Mouse (Mus musculus) thymus, postnatal 14 days (tissue): ENCODE results near the gene Atp13a4.

Experiments used
- DNase-seq: peaks from one replicate; pipeline ENCODE4 v3.0.0; 2021

Atp13a4 gene

DNA sequence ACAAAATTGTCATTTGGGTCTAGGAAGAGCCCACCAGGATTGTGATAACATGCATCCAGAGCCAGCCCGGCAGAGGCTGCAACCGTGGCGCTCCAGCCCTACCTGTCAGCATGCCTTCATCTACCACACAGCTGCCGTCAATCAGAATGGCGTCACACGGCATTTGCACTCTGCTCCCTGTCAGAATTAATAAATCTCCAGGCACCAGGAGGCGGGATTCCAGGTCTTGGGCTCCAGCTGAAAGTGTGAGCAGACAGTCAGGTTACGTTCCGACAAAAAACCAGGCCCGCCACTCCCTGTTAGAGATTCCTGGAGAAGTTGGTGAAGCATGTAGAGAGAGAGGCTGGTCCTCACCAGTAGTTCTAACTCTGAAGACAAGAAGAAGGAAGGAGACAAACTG, 85.3 kb downstream of the Atp13a4 start:
- DNase-seq = no peak

DNA sequence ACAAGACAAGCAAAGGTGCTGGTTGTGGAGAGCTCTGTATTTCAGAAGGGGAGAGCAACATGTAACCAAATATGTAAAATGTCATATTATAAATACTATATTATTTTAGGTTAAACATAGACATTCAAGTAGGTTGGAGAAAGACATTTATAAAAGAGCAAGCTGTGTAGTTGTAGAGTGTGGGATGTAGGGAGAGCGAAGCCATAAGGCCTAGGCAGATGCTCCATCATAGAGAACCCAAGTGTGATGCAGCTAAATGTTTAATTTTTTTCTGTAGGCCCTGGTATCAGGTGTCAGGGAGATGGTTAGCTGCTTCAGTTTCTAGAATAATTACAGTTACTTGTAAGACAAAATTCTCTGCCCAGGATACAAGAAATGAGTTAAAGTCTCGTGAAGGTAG, 87.8 kb downstream of the Atp13a4 start:
- no peak for DNase-seq

DNA sequence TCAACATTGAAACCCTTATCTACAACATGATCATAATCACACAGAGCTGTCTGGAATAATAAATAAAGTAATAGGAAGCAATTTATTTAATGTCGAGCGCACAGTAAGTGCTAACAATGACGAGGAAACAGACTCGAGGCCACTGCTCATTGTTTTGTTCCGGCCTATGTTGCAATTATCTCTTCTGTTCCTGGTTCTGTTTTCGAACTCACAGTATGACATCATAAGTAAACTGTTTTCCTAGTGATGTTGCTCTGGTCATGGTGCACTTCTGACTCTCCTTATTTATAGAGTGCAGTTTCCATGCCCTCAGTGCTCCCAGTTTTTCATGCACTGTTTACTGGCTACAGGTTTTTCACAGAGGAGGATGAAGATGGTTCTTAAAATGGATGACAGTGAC, 91.4 kb downstream of the Atp13a4 start:
- DNase-seq = no peak

DNA sequence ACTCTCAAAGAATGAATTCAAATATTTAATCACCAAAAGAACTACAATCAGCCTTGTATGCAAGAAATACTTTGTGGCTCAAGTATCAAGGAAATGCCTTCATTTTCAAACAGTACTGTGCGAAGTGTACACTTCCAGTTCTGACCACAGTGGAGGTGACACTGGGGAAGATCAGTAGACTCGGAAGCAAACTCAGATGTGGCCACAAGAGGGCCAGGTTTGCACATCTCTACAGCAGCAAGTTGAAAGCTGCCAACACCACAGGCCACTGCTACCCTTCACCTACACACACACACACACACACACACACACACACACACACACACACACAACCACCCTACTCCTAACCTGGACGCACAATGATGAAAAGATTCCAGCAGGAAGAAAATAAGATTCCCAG, 93.0 kb downstream of the Atp13a4 start:
- no peak for DNase-seq

DNA sequence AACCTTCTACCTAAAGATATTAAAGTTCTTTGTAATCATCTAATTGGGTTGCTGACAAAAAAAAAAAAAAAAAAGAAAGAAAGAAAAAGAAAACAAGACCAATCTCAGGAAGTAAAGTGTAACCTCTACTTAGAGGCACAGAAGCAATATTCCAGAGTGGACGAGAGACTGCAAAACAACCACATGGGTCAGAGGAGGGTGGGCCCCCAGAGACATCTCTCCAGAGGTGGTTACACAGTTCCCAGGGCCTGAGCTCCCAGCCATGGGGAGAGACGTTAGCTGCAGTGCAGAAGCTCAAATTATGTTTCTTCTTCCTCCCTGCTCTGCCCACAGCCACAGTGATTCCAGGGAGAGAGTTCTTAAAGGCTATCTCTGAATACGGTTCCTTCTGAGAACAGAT, 102.5 kb downstream of the Atp13a4 start:
- DNase-seq = no peak

DNA sequence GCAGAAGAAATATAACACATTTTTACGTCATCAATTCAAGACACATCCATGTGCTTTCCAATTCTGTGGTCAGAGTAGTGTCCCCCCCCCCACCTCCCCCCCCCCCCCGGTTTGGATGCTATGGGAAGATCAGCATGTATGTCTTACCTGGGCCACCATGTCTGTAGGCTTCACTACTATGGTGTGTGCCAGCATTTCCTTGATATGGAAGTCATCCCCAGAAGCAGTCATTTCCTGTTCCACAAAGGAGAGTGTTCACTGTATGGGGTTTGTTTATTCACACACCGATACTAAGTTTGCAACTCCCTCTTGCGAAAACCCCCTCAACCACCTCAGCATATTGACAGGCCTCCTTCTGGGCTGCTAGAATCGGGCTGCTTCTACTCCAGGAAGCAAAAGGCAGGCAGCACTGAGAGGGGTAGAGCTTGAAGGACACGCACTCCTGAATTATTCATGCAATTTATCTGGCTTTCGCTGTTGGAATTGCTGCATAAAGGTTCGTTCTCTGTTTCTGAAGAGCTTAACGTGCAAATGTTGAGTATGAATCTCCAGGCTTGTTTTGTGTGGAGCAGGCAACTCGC, 103.2 kb downstream of the Atp13a4 start:
- DNase-seq = no peak

DNA sequence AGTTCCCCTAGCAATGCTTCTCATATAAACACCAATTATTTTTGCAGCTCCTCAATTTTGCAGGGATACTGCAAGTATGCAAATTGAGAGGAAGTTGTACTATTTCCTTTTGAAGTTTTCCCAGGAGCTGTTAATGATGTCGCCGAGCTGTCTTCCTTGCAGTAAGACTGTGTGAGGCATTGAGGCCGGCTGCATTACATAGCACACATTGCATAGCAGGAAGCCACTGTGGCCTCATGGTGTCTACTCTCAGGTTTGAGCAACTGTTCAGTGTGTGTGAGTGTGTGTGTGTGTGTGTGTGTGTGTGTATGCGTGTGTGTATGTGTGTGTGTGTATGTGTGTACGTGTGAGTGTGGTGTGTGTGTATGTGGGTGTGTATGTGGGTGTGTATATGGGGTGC, 106.6 kb downstream of the Atp13a4 start:
- DNase-seq = no peak

DNA sequence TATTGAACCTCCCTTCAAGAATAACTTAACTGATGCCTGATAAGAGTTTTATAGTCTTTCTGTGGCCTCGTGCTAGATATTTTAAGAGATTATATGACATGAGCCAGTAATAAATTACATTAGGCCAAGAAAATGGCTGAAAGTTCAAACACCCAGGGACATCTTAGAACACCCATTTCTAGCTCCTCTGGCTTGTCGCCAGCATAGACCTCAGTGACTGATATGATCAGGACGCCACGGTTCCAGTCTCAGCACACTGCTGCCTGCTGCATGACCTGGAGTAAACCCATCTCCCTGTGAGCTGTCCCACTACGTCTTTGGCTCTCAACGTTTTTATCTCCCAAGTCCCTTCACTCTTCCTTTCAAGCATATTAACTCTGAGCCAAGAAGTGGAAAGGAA, 108.9 kb downstream of the Atp13a4 start:
- DNase-seq = no peak

DNA sequence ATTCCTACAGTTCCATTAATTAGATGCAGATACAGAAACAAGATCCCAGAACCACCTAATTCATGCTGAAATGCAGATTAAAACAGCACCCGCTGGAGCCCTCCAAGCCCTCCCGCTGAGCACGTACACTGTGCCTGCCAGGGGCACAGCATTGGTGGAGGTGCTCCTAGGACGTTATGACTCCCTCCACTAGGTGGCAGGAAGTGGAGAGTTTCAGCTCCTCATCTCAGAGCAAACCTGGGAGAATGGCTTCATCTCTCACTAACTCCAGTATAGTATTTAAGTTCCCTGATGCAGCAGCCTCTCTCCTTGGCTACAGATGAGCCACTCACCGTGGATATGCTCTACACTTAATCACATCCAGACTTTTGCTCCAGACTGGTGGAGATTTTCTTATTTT, 110.0 kb downstream of the Atp13a4 start:
- DNase-seq = peak; percentile 21

DNA sequence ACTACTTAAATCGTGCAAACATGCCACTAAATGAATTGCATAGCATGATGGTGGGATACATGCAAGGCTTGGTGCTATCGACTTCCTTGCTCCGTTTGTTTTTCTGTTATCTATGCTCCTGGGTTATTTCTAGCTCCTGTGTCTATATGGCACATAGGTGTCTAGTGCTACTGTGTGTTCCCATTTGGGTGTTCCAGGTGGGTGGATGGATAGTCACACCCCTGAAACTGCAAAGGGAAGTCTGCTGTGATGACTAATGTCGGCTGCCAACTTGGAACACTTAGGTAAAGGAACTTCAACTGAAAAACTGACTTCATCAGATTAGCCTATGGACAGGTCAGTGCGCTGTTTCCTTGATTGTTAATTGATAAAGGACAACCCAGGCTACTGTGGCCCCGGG, 129.8 kb downstream of the Atp13a4 start:
- no peak for DNase-seq

DNA sequence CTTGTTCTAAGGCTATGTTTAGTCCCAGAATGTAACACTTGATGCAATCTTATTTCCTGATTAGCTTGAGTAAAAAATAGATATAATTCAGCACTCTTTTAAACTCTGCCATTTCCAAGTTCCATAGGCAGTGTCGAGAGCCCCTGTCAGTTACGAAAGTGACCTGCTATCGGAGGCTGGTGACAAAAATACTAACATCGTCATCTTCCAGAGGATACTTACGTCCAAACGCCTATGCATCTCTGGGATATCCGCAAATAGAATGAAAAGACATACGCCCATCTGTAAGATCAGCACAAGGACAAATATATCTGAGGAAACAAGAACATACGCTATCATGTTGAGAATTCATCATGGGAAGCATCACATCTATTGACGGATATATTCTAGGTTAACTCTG, 137.3 kb downstream of the Atp13a4 start:
- no peak for DNase-seq

DNA sequence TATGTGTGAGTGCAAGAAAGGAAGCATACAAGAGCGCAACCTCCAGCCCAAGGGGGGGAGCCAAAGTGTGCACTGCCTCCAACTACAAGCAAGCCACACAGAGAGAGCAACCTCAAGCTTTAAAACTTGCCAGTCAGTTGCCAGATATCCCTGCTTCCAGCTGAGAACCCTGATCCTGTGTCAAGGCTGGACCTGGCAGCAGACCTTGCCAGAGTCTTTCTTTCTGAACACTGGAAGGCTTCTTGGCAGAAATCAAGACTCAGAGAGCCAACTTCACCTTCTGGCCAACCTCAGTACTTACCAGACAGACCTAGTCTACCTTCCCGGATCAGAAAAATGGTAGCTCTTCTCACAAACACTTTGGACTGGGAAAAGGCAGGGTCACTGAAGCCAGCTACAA, 145.6 kb downstream of the Atp13a4 start:
- DNase-seq = no peak

DNA sequence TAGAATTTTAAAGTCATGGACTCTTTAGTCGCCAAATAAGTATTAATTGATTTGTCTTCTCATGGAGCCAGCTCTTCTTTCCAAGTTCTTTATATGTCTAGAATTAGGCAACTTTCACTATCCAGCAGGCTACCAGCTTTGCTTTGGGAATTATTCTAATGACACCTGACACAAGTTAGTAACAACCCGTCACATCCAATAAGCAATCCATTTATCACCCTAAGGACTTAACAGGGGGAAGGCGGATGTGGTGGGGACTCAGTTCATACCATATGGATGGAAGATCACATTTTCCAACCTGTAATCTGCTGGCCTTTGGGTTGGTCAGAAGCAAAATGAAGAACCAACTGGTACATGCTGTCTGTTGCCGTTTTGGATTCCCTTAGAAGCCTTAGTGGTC, 159.9 kb downstream of the Atp13a4 start:
- no peak for DNase-seq

DNA sequence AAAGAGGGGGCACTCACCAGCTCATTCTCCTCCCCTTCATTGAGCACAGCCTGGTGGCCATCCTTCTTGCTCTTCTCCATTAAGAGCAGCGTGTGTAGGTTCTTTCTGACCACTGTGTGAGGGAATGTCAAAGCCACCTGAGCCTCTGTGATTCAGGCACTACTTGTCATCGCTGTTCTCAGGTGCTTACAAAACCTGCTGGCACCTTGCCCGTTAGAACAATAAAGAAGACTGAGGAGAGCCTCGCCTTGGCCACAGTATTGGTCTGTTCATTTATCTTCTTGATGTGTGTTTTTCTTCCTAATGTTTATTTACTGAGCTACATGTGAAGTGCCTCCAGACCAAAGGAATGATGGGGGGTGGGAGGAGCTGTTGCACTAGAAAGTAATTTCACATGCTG, 166.2 kb downstream of the Atp13a4 start, which contains the start of gene Atp13a5:
Gene Atp13a5, minus strand, starts transcription at position 275 of the 400 bp plus-strand sequence.
- DNase-seq = no peak

DNA sequence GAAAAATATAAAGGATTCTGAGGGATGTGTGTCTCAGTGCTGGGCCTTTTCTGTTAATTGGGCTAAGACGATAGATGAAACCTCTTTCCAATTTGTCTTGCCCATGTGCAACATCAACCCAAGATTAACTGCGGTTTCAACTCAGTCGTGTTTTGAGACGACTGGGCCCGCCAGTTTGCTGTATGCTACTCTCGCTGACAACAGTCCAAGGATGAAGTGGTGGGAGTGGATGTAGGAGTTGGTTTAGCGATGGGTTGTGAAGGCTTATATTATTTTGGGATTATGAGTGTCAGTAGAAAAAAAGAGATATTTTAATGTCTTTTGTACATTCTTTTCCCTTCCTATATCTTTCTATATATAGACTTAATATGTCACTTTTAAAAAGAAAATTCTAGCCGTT, 170.0 kb downstream of the Atp13a4 start:
- DNase-seq = no peak
